Mouse (Mus musculus) heart, embryonic 16.5 days (tissue): ENCODE measurements around the gene BC030867. TPM values are rescaled to one million over a fixed set of nuclear protein-coding genes. Genes with fewer than 3 reads are reported as not detected.

ENCODE experiments used
- ATAC-seq: fragments of 200-750 bp; cut with Nextera tagmentation; replicated peaks from 2 replicates; pipeline ENCODE4 v1.8.0; 2017; ENCODE audit warnings: moderate number of reproducible peaks; ENCODE audit not compliant: insufficient read depth, low FRiP score; ENCODE audit errors: extremely low read depth
- H3K27ac ChIP-seq: fragments of 300-500 bp; sonication (generic); 2 replicates; pipeline ENCODE4 v1.5.1; 2014; ENCODE audit warnings: mild to moderate bottlenecking, low read length, control low read depth, moderate library complexity
- H3K27me3 ChIP-seq: fragments of 300-500 bp; sonication (generic); 2 replicates; pipeline ENCODE4 v1.6.1; 2014; ENCODE audit warnings: low read length, mixed read lengths; ENCODE audit not compliant: control insufficient read depth, insufficient read depth
- H3K36me3 ChIP-seq: fragments of 300-500 bp; sonication (generic); 2 replicates; pipeline ENCODE4 v1.6.1; 2014; ENCODE audit not compliant: control insufficient read depth, insufficient read depth
- H3K4me1 ChIP-seq: fragments of 300-500 bp; sonication (generic); 2 replicates; pipeline ENCODE4 v1.6.1; 2014; ENCODE audit warnings: low read length, mixed read lengths; ENCODE audit not compliant: control insufficient read depth, insufficient read depth
- H3K4me2 ChIP-seq: fragments of 300-500 bp; sonication (generic); 2 replicates; pipeline ENCODE4 v1.6.1; 2014; ENCODE audit warnings: low read depth, mild to moderate bottlenecking, control low read depth, low read length
- H3K4me3 ChIP-seq: fragments of 300-500 bp; sonication (generic); 2 replicates; pipeline ENCODE4 v1.5.1; 2014; ENCODE audit warnings: mild to moderate bottlenecking, control low read depth, low read length
- H3K9ac ChIP-seq: fragments of 300-500 bp; sonication (generic); 2 replicates; pipeline ENCODE4 v1.6.1; 2014; ENCODE audit warnings: low read length, control low read depth
- H3K9me3 ChIP-seq: fragments of 300-500 bp; sonication (generic); replicated peaks from 2 replicates; pipeline ENCODE4 v1.6.1; 2016; ENCODE audit warnings: low read length; ENCODE audit not compliant: control insufficient read depth
- WGBS: fragments of 180-500 bp; shearing (Covaris S2); extraction: QIAGEN DNeasy Blood & Tissue Kit; methylation state at CpG from one replicate; pipeline ENCODE4 v1.1.7; 2014; 5-methylcytosine and 5-hydroxymethylcytosine counted together
- polyA plus RNA-seq: library from polyadenylated mRNA; unstranded; fragments of >200 nt; fragmentation: Nextera tagmentation; extraction: Ambion mirVana; gene quantifications from 2 replicates; pipeline ENCODE4 v1.2.1, GENCODE M21; 2015

Gene BC030867
- polyA plus RNA-seq, 1 experiment from 2014 or later: 11.8 TPM

DNA sequence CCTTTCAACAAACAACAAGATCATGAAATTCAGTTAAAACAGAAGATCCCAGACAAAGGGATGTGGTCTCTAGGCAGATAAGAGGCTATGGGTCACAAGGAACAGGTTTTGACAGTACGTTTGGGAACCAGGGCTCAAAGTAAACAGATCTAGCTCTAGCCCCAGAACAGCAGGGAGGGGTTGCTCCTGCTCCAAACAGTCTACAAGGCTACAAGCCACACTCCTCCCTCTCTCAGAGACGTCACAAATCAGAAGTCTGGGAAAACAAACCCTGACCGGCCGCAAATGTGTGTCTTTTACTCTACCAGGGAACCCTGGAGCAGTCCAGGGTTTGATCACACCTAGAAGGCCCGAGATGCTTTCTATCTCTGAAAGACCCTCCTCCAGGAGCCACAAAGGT, 37.7 kb upstream of the BC030867 start:
- Histone ChIP-seq H3K27ac (peak overlapping the region; percentile 70), H3K4me1 (peaks cover 88% of the 10 kb centered on the region), H3K9ac (peak overlapping the region; percentile 35; the same call in 1 of the 2 replicates), H3K4me3 (no peak overlapping the region), H3K9me3 (no peaks in the 10 kb centered on the region), H3K27me3 (no peaks in the 10 kb centered on the region), H3K36me3 (peaks cover 8% of the 10 kb centered on the region), H3K4me2 (no peak overlapping the region)
- 60% methylated on average over 5 of the region's 5 CpGs for WGBS
- no peak for ATAC-seq

DNA sequence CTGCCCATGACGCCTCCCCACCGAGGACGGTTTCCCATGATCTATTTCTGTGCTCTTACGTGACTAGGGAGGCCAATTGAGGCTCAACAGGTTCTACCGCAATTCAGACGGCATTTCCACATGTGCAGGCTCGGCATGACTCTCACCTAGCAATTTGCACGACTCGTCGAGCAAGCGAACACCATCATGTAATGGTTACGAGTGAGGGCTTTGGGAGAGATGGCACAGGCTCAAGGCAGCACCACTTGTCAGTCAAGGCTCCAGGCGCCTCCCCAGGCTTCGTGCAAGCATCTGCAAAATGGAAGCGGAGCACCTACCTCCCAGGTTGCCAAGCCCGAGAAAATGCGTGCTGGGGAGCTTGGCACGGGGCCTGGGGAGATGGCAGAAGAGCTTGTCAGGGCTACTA, 36.7 kb upstream of the BC030867 start:
- H3K4me2 ChIP-seq: peak overlapping the region; percentile 33
- 36% methylated on average over 18 of the region's 18 CpGs for WGBS
- peak overlapping the region; percentile 2; the same call in 1 of the 2 replicates for H3K4me3 ChIP-seq

DNA sequence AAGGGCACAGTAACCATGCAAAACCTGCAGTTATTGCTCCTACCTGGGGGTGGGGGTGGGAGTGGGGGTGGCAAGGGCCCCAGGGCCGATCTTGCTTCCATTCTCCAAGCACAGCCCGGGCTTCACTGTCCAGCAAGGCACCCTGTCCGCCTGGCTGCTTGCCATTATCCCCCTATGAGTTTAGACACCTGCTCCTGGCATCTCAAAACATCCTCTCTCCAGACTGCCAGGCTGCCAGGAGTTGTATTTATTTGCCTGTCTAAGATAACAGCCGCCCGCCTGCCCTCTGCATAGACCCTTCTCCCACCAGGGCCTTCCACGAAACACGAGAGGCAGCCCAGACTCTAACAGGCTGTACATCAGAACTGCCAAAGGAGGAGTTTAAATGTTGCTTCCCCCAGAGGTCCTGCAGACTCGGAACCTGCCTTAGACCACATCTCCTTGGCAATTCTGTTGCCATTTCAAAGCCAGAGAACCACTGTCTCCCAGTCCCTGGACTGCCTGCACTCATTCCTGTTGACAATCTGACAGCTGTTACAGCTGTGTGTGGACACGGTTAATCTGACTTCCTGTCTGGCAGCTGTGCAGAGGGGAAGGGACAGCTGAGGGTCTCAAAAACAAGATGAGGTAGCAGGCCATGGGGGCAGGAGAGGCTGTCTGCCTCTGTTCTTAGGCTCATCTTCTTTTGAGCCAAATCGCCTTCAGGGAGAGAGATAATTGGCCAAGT, 34.1 kb upstream of the BC030867 start:
- H3K36me3 ChIP-seq: no peaks in the 10 kb centered on the region
- H3K9me3 ChIP-seq: no peaks in the 10 kb centered on the region
- ATAC-seq: no peak
- 18% methylated on average over 10 of the region's 10 CpGs for WGBS
- peak overlapping the region; percentile 56 for H3K9ac ChIP-seq
- H3K27ac ChIP-seq: peak overlapping the region; percentile 99
- H3K4me2 ChIP-seq: peak overlapping the region; percentile 37
- H3K4me3 ChIP-seq: no peak overlapping the region
- H3K27me3 ChIP-seq: no peaks in the 10 kb centered on the region
- H3K4me1 ChIP-seq: peaks cover 85% of the 10 kb centered on the region

More for the DNA sequence above, 36.7 kb upstream of the BC030867 start:
- no peaks in the 10 kb centered on the region for H3K9me3 ChIP-seq
- no peaks in the 10 kb centered on the region for H3K36me3 ChIP-seq
- H3K4me1 ChIP-seq: peaks cover 89% of the 10 kb centered on the region
- H3K27me3 ChIP-seq: no peaks in the 10 kb centered on the region
- H3K9ac ChIP-seq: no peak overlapping the region
- no peak for ATAC-seq
- peak overlapping the region; percentile 70 for H3K27ac ChIP-seq

DNA sequence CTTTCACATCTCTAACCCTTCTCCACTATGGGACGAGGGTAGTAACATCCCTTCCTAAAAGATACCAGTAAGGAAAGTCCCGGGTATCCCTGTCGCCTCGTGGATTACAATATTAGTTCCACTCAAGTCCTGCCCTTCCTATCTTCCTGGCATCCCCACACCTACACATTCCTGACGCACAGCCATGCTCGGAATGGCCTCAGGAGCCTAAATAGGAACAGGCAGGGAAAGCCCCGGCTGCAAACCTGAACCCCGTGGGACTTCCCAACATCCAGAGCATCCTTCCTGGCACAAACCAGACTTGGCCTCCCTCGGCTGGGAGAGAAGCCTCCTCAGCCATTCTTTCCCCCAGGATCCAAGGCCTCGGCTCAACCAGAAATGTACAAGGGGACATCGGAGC, 33.2 kb upstream of the BC030867 start:
- WGBS: 31% methylated on average over 11 of the region's 11 CpGs
- H3K27me3 ChIP-seq: no peaks in the 10 kb centered on the region

DNA sequence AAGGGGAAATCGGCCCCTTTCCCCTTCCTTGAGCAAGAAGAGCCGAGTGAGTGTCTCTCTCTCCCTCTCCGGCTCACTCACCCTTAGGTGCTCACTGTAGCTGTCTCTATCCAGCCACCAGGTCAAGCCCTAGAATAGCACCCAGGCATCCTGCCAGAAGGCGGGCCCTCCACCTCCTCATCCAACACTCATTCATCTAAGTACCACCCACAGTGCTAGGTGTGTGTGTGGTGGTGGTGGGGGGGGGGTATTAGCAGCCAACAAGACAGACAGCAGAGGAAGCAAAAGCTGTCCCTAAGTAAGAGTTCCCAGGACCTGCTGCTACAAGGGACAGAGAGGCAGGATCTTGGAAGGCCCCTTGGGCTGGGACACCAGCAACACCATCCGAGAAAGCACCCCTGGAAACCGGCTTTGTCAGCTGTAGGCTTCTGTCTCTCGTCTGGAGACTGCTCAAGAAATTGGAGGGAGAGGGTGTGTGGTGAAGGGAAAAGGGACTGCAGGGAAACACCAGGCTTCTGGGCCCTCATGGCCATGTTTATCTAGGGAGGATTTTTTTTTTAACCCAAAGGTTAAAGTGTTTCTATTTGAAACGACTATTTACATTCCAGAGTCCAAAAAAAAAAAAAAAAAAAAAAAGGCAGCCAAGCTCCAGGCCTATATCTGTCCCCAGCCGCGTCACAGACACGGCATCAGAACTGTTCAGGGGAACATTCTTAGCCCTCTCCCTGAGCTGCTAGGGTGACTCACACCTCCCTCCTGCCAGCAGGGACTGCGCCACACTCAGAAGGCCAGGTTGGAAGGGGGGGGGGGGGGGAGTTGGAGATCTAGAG, 32.4 kb upstream of the BC030867 start:
- WGBS: 15% methylated on average over 12 of the region's 12 CpGs
- Histone ChIP-seq H3K4me2 (peak overlapping the region; percentile 85), H3K4me3 (peak overlapping the region; percentile 76), H3K4me1 (peaks cover 88% of the 10 kb centered on the region), H3K9me3 (no peaks in the 10 kb centered on the region), H3K27me3 (no peaks in the 10 kb centered on the region), H3K27ac (peak overlapping the region; percentile 99), H3K36me3 (no peaks in the 10 kb centered on the region), H3K9ac (peak overlapping the region; percentile 88)
- ATAC-seq: peak; percentile 74

More for the DNA sequence above, 33.2 kb upstream of the BC030867 start:
- ATAC-seq: no peak
- Histone ChIP-seq H3K36me3 (no peaks in the 10 kb centered on the region), H3K27ac (peak overlapping the region; percentile 99), H3K4me3 (peak overlapping the region; percentile 45), H3K9me3 (no peaks in the 10 kb centered on the region), H3K4me1 (peaks cover 86% of the 10 kb centered on the region), H3K4me2 (peak overlapping the region; percentile 85), H3K9ac (peak overlapping the region; percentile 67)

DNA sequence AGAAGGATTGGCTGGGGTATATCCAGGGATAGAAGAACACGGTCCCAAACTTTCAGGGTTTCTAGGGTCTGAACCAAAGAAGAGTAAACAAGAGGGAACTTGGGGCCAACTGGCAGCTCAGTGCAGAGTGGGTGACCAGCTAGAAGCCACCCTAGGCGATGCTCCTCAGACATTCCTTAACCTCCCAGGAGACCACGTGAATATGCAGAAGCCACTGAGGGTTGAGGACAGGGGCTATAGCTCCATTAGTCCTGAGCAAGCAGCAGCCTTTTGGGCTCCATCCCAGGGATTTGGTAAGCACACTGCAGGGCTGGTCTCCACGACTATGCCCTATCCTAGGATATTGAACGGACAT, 31.8 kb upstream of the BC030867 start:
- H3K9ac ChIP-seq: peak overlapping the region; percentile 88
- H3K36me3 ChIP-seq: no peaks in the 10 kb centered on the region
- no peaks in the 10 kb centered on the region for H3K27me3 ChIP-seq
- 25% methylated on average over 5 of the region's 5 CpGs for WGBS
- H3K4me2 ChIP-seq: peak overlapping the region; percentile 85
- ATAC-seq: no peak
- H3K27ac ChIP-seq: peak overlapping the region; percentile 99
- peaks cover 84% of the 10 kb centered on the region for H3K4me1 ChIP-seq
- H3K4me3 ChIP-seq: peak overlapping the region; percentile 76
- H3K9me3 ChIP-seq: no peaks in the 10 kb centered on the region

DNA sequence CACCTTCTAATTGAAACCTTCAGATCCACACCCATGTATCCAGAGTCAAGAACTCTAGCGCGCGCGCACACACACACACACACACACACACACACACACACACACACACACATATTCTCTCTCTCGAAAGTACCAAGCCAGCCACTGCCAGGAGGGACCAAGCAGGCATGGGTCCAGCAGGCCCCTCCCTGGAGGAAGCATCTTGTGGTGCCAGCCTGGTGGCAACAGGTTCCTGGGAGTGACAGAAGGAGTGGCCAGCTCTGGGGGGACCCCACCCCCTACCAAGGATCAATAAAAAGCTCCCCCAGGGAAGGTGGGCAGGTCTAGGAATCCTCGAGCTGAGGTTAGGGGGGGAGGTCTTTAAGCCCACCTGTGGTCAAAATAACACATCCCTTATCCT, 31.3 kb upstream of the BC030867 start:
- 26% methylated on average over 6 of the region's 6 CpGs for WGBS
- H3K9ac ChIP-seq: peak overlapping the region; percentile 88

DNA sequence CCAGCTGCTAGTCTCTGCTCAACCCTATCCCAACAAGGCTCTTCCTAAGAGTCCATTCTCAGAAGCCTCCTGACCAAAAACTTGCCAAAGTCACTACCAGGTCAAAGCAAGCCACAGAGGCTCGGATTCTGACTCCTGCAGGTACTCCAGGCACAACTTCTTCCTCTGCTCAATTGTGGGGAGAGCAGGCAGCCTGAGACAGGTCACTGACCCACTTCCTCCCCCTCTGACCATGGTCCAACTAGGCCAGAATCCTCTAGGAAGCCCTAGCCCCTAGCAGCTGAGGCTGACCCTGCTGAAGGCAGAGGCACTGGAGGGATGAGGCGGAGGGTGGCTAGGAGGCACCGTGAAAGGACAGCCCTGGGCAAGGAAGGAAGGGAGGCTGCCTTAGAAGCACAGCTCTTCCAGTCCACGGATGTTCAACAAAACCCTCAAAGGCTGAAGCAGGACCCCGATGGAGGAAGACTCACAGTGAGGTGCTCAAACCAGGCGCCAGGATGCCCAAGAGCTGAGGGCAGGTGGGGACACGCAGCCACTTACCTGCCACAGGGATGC, 30.7 kb upstream of the BC030867 start:
- 24% methylated on average over 7 of the region's 7 CpGs for whole genome bisulfite sequencing
- ATAC-seq: no peak
- Histone ChIP-seq H3K27me3 (no peaks in the 10 kb centered on the region), H3K4me1 (peaks cover 84% of the 10 kb centered on the region), H3K36me3 (no peaks in the 10 kb centered on the region), H3K4me2 (peak overlapping the region; percentile 85), H3K4me3 (peak overlapping the region; percentile 76), H3K9me3 (no peaks in the 10 kb centered on the region), H3K27ac (peak overlapping the region; percentile 99), H3K9ac (peak overlapping the region; percentile 88)

More for the DNA sequence above, 31.3 kb upstream of the BC030867 start:
- Histone ChIP-seq H3K27me3 (no peaks in the 10 kb centered on the region), H3K36me3 (no peaks in the 10 kb centered on the region), H3K9me3 (no peaks in the 10 kb centered on the region), H3K27ac (peak overlapping the region; percentile 99), H3K4me2 (peak overlapping the region; percentile 85), H3K4me1 (peaks cover 84% of the 10 kb centered on the region), H3K4me3 (peak overlapping the region; percentile 76)
- ATAC-seq: no peak
